Mouse (Mus musculus) lung, embryonic 14.5 days (tissue): ENCODE results near the gene Itgb2. TPM values are rescaled to one million over a fixed set of nuclear protein-coding genes. Genes with fewer than 3 reads are reported as not detected.

Experiments
- ATAC-seq: fragments of 200-750 bp; cut with Nextera tagmentation; 2 replicates; pipeline ENCODE4 v1.8.0; 2017; ENCODE audit warnings: mild to moderate bottlenecking, moderate TSS enrichment, moderate library complexity; ENCODE audit not compliant: insufficient read depth
- DNase-seq: peaks from one replicate; pipeline ENCODE4 v3.0.0-alpha.2; 2015
- H3K27ac ChIP-seq: fragments of 300-500 bp; sonication (generic); 2 replicates; pipeline ENCODE4 v1.5.1; 2014; ENCODE audit warnings: low read depth, mild to moderate bottlenecking, moderate library complexity
- H3K27me3 ChIP-seq: fragments of 300-500 bp; sonication (generic); 2 replicates; pipeline ENCODE4 v1.6.1; 2014; ENCODE audit warnings: low read length, control low read depth; ENCODE audit not compliant: insufficient read depth
- H3K36me3 ChIP-seq: fragments of 300-500 bp; sonication (generic); 2 replicates; pipeline ENCODE4 v1.6.1; 2014; ENCODE audit warnings: control low read depth; ENCODE audit not compliant: insufficient read depth
- H3K4me1 ChIP-seq: fragments of 300-500 bp; sonication (generic); 2 replicates; pipeline ENCODE4 v1.6.1; 2014; ENCODE audit warnings: antibody characterized with exemption, control low read depth; ENCODE audit not compliant: insufficient read depth
- H3K4me2 ChIP-seq: fragments of 300-500 bp; sonication (generic); 2 replicates; pipeline ENCODE4 v1.6.1; 2014; ENCODE audit warnings: mild to moderate bottlenecking
- H3K4me3 ChIP-seq: fragments of 300-500 bp; sonication (generic); 2 replicates; pipeline ENCODE4 v1.5.1; 2014; ENCODE audit warnings: low read depth, low read length
- H3K9ac ChIP-seq: fragments of 300-500 bp; sonication (generic); 2 replicates; pipeline ENCODE4 v1.6.1; 2014
- H3K9me3 ChIP-seq: fragments of 300-500 bp; sonication (generic); 2 replicates; pipeline ENCODE4 v1.6.1; 2016; ENCODE audit warnings: low read depth, low read length, control low read depth
- CTCF ChIP-seq: IDR thresholded peaks from 2 replicates; pipeline ENCODE4 v1.5.1; 2016; ENCODE audit warnings: antibody characterized with exemption, low read depth
- WGBS: fragments of 180-500 bp; shearing (Covaris S2); extraction: QIAGEN DNeasy Blood & Tissue Kit; methylation state at CpG from one replicate; pipeline ENCODE4 v1.1.7; 2014; 5-methylcytosine and 5-hydroxymethylcytosine counted together
- polyA plus RNA-seq: library from polyadenylated mRNA; unstranded; fragments of >200 nt; fragmentation: Nextera tagmentation; extraction: Ambion mirVana; gene quantifications from 2 replicates; pipeline ENCODE4 v1.2.1, GENCODE M21; 2014

Gene Itgb2
- polyA plus RNA-seq, 1 experiment from 2014 or later = 2.0 TPM

DNA sequence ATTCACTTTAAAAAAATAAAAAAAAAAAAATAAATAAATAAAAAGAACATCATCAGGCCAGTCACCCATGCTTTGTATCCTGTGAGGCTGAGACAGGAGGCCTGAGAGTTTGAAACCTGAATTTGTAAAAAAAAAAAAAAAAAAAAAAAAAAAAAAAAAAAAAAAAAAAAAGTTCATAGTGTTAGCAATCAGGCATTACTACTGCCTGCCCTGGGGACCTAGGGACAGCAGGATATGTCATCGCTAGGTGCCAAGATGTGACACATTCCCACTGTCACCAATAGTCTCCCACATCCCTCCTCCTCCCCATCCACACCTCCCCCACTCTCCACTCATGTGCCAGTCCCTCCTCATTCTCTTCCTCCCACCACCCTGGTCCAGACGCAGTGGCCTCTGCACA is 3.6 kb upstream of the Itgb2 start:
- Histone ChIP-seq H3K27me3 (no peaks in the 10 kb centered on the region), H3K4me3 (no peak overlapping the region), H3K27ac (no peak overlapping the region), H3K4me2 (no peak overlapping the region), H3K36me3 (no peaks in the 10 kb centered on the region), H3K4me1 (0 out of 2 replicates have a peak, but pooled peaks cover 2% of the 10 kb centered on the region), H3K9ac (no peak overlapping the region), H3K9me3 (no peaks in the 10 kb centered on the region)
- WGBS = 73% methylated on average over 2 of the region's 2 CpGs
- ATAC-seq = no peak
- no peak for TF ChIP-seq CTCF
- DNase-seq = no peak

DNA sequence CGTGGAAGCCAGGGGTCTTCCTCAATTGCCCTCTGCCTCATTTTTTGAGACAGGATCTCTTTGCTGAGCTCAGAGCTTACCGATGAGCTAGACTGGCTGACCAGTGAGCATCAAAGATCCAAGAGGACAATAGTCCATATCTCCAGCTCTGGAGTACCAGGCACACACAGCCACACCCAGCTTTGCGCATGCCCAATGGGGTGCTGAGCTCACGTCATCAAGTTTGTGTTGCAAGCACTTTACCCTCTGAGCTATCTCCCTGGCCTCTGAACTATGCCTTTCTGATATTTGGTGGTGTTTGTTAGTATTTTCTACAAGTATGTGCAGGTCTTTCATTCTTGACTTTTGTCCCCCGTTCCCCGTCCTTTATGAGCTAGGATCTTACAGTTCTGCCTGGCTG is 1.4 kb upstream of the Itgb2 start:
- H3K27me3 ChIP-seq = no peaks in the 10 kb centered on the region
- H3K4me3 ChIP-seq = no peak overlapping the region
- H3K4me2 ChIP-seq = no peak overlapping the region
- no peaks in the 10 kb centered on the region for H3K36me3 ChIP-seq
- 0 out of 2 replicates have a peak, but pooled peaks cover 3% of the 10 kb centered on the region for H3K4me1 ChIP-seq
- ATAC-seq (no peak), DNase-seq (no peak)
- H3K27ac ChIP-seq = no peak overlapping the region
- no peak overlapping the region for H3K9ac ChIP-seq
- TF ChIP-seq CTCF = no peak
- WGBS = 73% methylated on average over 6 of the region's 6 CpGs
- no peaks in the 10 kb centered on the region for H3K9me3 ChIP-seq

DNA sequence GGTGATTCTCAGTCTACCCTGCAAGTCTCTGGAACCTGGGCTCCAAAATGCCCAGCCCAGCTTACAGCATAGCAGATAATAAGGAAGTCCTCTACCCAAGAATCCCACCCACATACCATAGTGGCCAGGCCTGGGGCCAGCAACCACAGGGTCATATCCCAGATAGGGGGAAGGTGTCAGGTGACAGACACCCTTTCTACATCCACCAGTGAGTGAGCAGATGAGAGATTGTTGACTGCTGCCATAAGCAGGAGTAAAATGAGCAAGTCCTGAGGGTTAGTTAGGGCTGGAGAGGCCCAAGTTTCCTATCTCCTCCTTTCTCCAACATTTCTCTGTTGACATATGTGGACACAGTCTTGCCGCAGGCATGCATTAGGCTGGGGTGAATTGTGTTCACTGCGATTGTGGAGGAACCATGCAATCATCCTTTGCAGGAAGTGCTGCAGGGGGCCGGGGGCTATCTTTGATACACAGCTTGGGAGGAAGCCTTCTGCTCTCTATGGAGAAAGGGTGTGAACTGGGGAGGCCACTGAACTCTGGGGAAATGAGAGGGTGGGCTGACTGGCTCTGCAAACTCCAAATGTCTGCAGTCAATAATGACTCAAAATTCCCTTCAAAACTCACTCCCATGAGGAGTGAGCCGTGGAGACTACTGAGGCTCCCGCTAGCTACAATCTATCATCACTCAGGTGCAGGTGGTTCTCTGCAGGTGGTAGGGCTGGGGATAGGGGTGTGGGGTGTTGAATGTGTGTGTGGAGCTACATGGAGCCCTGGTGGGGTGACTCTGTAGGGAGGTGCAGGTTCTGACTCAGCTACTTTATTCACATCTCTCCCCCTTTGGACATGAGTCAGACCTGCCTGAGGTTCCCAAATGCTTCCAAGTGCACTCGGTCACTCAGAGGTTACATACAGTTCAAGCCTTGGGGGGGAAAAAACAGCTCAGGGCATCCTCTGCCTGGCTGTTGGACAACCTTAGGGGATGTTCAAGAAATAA is 1.3 kb downstream of the Itgb2 start:
- H3K27me3 ChIP-seq = no peaks in the 10 kb centered on the region
- ATAC-seq = no peak

DNA sequence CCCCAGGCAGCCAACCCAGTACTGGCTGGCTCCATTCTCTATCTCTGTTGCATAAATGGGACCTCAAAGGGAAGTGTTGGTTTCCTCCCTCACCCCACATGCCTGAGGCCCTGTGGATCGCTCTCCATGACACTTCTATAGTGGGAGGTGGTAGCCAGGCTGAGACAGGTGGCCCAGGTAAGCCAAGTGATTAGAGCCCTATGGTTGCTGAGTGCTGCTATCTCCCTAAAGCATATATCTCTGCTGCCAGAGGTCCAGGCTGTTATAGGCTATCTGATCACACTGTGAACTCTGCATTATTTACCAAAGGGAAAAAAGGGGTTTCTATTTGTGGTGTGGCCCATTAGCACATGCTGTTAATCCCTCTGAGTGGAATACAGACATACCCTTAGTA is 2.0 kb downstream of the Itgb2 start:
- no peak overlapping the region for H3K4me3 ChIP-seq
- no peaks in the 10 kb centered on the region for H3K36me3 ChIP-seq
- DNase-seq (no peak), ATAC-seq (no peak)
- H3K9me3 ChIP-seq = no peaks in the 10 kb centered on the region
- H3K4me1 ChIP-seq = 0 out of 2 replicates have a peak, but pooled peaks cover 4% of the 10 kb centered on the region
- 76% methylated on average over 1 of the region's 1 CpGs for WGBS
- H3K9ac ChIP-seq = no peak overlapping the region
- TF ChIP-seq CTCF = no peak
- H3K27ac ChIP-seq = no peak overlapping the region
- H3K27me3 ChIP-seq = no peaks in the 10 kb centered on the region
- no peak overlapping the region for H3K4me2 ChIP-seq

More for the DNA sequence above, 1.3 kb downstream of the Itgb2 start:
- no peak for TF ChIP-seq CTCF
- no peak overlapping the region for H3K27ac ChIP-seq
- DNase-seq = no peak
- H3K4me3 ChIP-seq = no peak overlapping the region
- no peaks in the 10 kb centered on the region for H3K9me3 ChIP-seq
- H3K36me3 ChIP-seq = no peaks in the 10 kb centered on the region
- H3K9ac ChIP-seq = no peak overlapping the region
- 0 out of 2 replicates have a peak, but pooled peaks cover 4% of the 10 kb centered on the region for H3K4me1 ChIP-seq
- H3K4me2 ChIP-seq = no peak overlapping the region
- WGBS = 57% methylated on average over 6 of the region's 6 CpGs

DNA sequence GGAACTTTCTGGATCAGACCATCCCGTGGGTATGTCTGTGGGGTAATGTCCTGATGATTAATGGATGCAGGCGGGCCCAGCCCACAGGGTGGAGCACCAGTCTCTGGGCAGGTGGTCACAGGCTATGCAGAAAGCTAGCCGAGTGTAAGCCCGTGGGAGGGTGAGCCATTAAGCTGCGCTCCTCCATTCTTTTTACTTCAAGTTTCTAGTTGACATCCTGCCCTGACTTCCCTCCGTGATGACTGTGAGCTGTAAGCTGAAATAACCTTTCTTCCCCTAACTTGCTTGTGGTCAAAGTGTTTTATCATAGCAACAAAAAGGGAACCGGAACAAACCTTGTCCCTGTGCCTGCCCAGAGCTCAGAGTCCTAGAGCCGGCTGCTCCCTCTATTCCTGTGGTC is 6.7 kb downstream of the Itgb2 start:
- Histone ChIP-seq H3K4me3 (no peak overlapping the region), H3K4me1 (0 out of 2 replicates have a peak, but pooled peaks cover 4% of the 10 kb centered on the region), H3K36me3 (no peaks in the 10 kb centered on the region), H3K9ac (no peak overlapping the region), H3K27ac (no peak overlapping the region), H3K9me3 (no peaks in the 10 kb centered on the region), H3K27me3 (no peaks in the 10 kb centered on the region), H3K4me2 (no peak overlapping the region)
- ATAC-seq (no peak), DNase-seq (no peak)
- TF ChIP-seq CTCF = no peak
- WGBS = 62% methylated on average over 8 of the region's 8 CpGs

DNA sequence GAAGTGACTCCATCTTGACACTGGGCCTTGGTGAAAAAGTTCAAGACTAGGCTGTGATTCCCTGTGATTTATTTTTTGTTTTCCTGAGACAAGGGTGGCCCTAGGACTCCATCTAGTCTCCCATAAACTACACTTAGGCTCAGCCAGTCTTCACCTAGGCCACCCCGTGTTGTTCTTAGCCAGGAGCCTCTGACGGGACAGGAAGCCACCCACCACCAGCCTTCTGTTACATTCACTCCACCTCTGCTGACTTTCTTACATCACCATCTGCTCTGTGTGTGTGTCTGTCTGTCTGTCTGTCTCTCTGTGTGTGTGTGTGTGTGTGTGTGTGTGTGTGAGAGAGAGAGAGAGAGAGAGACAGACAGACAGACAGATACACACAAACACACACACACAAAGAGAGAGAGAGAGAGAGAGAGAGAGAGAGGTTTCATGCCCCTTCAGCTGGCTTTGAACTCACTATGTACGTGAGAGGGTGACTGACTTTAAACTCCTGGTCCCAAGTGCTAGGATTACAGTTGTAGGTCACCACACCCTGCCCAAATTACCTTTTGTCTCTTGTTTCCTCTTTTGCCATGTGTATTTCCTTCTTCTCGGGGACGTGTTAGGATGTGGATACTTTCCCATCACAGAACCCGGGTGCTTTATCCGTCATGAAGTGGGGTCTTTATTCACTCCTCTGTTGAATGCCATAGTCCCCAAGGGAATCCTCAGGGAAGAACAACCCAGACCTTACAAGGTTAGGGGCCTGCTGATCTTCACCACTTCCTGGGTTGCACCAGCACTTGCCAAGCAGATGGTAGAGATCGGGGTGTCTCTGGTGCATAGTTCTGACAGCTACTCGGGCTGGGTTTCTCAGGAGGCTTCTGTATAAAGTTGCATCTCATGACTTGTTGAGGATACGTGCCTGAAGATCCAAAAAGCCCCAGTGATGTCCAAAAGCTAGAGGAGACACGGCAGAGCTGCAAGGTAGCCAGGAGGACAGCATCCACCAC is 7.5 kb downstream of the Itgb2 start:
- H3K36me3 ChIP-seq = no peaks in the 10 kb centered on the region
- no peaks in the 10 kb centered on the region for H3K27me3 ChIP-seq
- no peak overlapping the region for H3K27ac ChIP-seq
- no peak overlapping the region for H3K4me2 ChIP-seq
- H3K9me3 ChIP-seq = no peaks in the 10 kb centered on the region
- DNase-seq (no peak), ATAC-seq (no peak)
- 0 out of 2 replicates have a peak, but pooled peaks cover 4% of the 10 kb centered on the region for H3K4me1 ChIP-seq
- TF ChIP-seq CTCF = no peak
- WGBS = 79% methylated on average over 11 of the region's 11 CpGs
- no peak overlapping the region for H3K4me3 ChIP-seq
- H3K9ac ChIP-seq = no peak overlapping the region
